Mouse (Mus musculus) CD4-positive helper T cell, adult 2 months (primary cell): Measurements from ENCODE around the gene Celf2.
A peak's percentile ranks its signal among the peaks of the same experiment; 100 is the strongest.
"Not testable (repeated sequence)": the region's sequence is repeated elsewhere in the genome, so short reads cannot be mapped to it uniquely, and the experiment has no call there.

Source experiments
- DNase-seq: peaks from one replicate; pipeline ENCODE4 v3.0.0-alpha.2; 2012; ENCODE audit warnings: low read depth, missing footprints, low spot score

Celf2 gene

GRCm38 (mm10) chr2:7267166-7267565 is 242.2 kb downstream of the Celf2 start:
- no peak for DNase-seq

- not testable (repeated sequence) for DNase-seq
Observed at GRCm38 (mm10) chr2:7262668-7263067, 246.7 kb downstream of the Celf2 start.

DNA sequence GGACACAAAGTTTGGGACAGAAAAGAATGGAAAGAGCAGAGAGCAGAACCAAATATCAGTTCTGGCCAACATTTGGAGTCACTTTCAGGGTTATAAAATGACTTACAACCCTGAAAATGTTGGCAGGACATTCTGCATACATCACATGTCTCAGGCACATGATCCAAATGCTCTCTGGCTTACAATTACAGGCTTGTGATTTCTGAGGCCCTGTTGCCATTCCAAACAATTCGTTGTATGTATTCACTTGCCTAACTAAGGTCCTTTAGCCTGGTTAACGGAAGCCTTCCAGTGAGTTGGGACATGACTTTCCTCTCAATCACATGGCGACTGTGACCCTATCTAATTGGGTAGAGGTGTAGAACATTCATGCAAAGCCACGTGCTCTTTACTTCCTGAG is 249.2 kb downstream of the Celf2 start:
- no peak for DNase-seq

DNA sequence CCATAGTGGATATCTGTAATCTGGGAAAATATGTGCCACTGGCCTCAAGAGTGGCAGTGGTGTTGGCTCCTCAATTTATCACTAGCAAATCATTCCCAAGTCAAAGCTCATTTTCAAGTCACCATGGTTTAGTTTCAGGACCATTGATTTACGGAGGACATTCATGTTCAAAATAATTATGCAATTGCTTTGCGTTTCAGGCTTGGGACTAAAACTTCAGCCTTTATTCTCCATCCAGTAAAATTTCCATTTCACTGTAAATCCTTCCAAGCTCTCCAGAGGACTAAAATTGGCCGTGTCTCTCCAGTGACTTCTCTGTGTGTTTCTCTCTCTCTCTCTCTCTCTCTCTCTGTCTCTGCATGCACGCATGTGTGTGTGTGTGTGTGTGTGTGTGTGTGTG is 249.7 kb downstream of the Celf2 start:
- DNase-seq: no peak

DNA sequence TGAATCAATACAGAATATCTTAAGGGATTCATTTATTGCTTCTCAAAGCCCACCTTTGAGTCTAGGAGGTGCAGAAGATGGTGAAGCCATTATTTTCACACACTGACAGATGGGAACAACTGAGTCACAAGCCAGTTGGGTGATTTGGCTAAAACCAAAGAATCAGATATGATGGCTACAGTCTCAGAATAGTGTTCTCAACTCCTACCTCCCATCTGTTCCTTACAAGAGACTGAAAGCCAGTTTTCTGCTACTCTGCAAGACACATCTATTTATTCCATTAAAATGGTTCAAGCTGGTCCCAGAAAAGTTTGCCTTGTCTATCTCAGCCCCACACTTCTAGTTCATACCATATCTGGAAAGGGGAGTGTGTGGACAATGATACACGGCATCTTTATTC is 253.3 kb downstream of the Celf2 start:
- DNase-seq: no peak

DNA sequence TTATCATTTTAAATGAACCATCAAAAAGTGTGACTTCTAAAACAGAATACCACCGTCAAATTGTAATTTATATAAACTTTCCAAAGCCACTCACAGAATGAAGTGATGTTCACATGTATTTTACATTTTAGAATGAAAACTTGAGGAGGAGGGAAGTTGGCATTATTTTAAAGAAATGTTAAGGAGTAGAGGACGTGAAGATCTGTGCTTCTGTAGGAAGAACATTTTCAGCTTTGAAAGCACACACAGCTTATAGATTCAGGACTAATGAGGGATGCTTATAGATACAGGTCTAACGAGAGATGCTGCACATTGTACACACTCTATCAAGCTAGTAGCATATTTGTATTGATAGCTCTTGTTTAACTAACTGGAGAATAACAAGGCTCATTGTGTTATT is 254.0 kb downstream of the Celf2 start:
- no peak for DNase-seq

DNA sequence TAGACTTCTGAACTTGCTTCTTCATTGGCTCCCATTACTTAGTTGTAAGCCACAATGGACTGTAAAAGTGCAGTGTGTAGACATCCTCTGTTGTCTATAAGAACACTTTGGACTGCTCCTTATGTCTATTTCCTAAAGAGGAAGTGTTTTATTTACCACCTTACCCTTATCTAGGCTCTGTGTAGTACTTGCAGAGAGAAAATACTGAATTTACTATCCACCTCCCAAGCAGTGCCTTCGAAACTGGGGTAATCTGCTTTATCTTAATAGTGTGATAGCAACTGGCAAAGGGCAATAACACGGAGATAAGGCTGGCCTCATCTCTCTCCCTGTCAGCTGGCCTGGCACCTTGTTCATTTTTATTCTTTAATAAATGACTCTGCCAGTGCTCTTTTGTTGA is 259.0 kb downstream of the Celf2 start:
- DNase-seq: no peak

DNA sequence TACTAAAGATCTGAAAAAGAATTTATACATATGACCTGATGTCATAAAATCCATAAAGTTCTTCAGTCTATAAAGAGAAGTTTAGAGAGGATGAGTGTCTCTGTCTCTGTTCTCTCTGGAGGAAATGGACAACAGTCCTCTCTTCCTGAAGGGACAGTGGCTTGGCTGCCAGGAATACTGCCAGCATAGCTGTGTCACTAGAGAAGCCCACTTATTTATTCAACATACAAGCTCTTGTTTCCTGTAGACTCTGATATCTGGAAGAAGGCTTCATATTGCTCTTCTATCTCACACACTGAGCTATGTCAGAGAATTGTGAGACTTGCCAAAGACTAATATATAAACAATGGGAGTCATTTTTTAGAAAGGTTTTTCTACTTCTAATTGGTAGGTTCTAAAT is 260.4 kb downstream of the Celf2 start:
- no peak for DNase-seq

DNA sequence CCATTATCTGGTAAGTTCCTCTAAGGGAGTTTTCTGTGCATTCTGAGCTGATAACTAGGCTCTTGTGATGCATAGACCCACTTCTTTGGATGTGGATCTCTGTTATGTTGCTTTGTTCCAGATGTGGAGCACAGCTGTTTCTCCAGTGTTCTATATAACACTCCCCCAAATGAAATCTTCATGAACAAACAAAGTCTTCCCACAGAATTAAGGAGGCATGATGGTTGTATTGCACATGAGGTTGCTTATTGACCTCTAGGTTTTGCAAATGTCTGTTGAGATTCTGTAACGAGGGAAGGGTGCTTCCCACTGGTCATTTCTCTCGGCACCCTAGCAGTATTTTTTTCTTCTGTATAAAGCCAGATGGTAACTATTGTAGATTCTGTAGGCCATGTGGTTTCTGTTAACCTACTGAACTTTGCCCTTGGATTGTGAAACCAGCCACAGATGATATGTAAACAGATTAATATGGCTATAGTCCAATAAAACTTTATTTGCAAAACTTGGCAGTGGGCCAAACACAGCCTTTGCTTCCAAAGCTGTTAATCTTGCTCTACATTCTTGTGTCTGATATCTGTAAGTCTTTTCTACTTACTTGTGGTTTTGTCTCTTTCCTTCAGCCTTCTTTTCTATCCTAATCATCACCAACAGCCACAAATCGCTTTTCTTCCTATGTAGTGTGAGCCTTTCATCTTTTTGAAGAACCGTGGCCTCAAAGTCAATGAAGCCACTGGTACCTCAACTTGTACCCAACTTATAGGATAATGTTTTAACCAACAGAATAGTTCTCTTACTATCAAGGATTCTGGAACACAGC is 263.2 kb downstream of the Celf2 start:
- no peak for DNase-seq

- DNase-seq: peak; percentile 6
Observed at GRCm38 (mm10) chr2:7242139-7242538, 267.2 kb downstream of the Celf2 start.

GRCm38 (mm10) chr2:7241523-7241941 is 267.8 kb downstream of the Celf2 start:
- DNase-seq: no peak

DNA sequence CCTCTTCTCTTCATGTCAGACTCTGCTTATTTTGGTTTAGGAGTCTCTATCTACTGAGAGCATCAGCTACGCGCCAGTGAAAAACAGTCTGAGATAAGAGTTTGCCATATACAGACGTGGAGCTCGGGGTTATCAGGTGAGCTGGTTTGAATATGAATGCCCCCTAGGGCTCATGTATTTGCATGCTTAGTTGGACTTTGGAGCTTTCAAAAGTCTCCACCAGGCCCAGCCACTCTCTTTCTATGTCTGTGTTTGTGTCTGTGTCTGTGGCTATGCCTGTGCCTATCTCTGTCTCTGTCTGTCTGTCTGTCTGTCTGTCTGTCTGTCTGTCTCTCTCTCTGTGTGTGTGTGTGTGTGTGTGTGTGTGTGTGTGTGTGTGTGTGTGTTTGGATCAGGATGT is 272.1 kb downstream of the Celf2 start:
- no peak for DNase-seq

- DNase-seq: no peak
Observed at GRCm38 (mm10) chr2:7236452-7236851, 272.9 kb downstream of the Celf2 start.

GRCm38 (mm10) chr2:7235059-7235741 is 274.2 kb downstream of the Celf2 start:
- no peak for DNase-seq

GRCm38 (mm10) chr2:7234587-7234986 is 274.8 kb downstream of the Celf2 start:
- DNase-seq: no peak

DNA sequence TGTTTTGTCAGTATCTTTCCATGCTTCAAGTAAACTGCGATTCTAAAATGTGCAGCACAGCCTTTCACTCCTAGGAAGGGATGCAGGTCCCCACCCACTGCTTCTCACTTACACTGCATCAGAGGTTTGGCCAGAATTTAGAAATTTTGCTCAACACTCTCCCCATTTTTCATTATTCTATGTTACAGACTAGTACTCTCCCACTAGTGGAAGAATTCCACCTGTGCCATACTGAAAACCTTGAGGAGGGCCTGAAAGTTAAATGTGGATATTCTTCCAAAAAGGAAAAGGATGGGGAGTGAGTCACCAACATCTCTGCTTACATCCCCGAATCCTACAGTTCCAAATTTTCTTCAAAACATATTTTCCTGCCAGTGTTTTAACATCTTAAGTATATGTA is 276.0 kb downstream of the Celf2 start:
- no peak for DNase-seq

- no peak for DNase-seq
Observed at GRCm38 (mm10) chr2:7226785-7227184, 282.6 kb downstream of the Celf2 start.

DNA sequence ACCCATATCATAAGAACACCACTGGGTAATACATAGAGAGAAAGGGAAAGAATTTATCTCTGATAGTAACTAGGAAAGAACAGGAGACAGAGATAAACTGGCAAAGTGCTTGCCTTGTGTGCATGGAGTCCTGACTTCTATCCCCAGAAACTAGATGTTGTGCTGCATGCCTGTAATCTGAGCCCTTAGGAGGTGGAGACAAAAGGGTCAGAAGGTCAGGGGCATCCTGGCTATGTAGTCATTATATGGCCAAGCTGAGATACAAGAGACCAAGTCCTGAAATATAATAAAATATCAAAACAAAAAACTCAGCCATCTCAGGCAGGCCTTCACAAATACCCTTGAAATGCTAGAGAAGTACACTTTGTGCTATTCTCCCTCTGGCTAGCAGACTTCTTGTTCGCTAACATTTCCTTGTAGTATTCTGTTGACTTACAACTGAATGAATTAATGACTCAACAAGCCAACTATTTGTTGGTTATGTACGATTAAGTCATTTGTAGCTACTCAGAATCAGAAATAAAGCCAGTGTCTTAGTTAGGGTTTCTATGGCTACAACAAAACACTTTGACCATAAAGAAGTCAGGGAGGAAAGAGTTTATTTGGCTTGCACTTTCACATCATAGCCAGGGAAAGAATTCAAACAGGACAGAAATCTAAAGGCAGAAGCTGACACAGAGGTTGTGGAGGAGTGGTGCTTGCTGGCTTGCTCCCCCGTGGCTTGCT is 284.9 kb downstream of the Celf2 start:
- DNase-seq: no peak

DNA sequence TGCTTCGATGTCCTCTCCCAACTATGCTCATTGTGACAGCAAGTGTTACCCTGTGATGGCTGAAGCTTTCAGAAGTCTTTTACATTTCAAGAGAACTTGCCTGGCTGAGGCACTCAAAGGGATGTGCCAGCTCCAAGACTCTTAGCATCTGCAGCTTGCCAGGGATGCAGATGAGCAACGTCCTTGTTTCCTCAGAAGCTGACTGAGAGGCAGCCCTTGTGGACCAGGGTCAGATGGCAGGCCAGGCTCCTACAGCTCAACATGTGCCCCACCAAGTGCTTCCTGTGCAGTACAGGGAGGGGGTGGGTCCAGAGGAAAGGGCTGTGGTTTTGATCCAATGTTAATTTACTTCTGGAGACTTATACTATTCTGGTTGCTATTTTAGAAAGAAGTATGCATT is 285.8 kb downstream of the Celf2 start:
- DNase-seq: no peak

DNA sequence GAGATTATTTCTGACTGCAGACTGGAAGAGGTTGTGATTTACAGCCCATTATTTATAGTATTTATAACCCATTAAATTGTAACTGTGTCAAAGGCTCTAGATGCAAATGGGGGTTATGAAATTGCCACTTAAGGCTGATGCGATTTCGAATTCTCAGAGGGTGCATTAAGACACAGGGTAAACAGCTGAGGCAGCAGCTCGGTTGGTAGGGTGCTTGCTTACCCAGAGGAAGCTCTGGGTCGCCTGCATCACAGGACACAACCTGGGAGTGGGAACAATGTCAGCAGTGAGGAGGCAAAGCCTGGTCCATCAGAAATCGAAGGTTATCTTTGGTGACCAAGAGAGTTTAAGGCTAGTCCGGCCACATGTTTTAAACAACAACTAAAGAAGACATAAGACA is 286.5 kb downstream of the Celf2 start:
- no peak for DNase-seq

GRCm38 (mm10) chr2:7221856-7222255 is 287.5 kb downstream of the Celf2 start:
- DNase-seq: no peak

- DNase-seq: no peak
Observed at GRCm38 (mm10) chr2:7218101-7218500, 291.3 kb downstream of the Celf2 start.
